Mouse (Mus musculus) frontal cortex, adult 2 months (tissue): ENCODE measurements at regions not wholly inside any gene's neighbourhood (a gene's known extent, or its start where the extent isn't known, plus 50 kb on each side); places are given as distances from the start of the nearest gene placed in this dataset.

Source experiments
- DNase-seq, 2 experiments: peaks; one replicate each; pipeline ENCODE4 v3.0.0; 2022; ENCODE audit warnings: low spot score in 1 of 2; ENCODE audit errors: extremely low spot score in 1 of 2

- no peak for DNase-seq
Observed at GRCm38 (mm10) chr5:112077097-112077496, 175.2 kb downstream of the Cryba4 start.

GRCm38 (mm10) chr5:112077840-112078600, 174.3 kb downstream of the Cryba4 start:
- DNase-seq = peak in 1 of 2 experiments; percentile 71

GRCm38 (mm10) chr5:112081006-112081405, 171.3 kb downstream of the Cryba4 start:
- DNase-seq = peak in 1 of 2 experiments; percentile 52

- peak in 1 of 2 experiments; percentile 41 for DNase-seq
Observed at GRCm38 (mm10) chr5:112091867-112092535, 160.3 kb downstream of the Cryba4 start.

- DNase-seq = peak; percentile 56 to 85
Observed at GRCm38 (mm10) chr5:112093905-112094571, 158.3 kb downstream of the Cryba4 start.

- DNase-seq = no peak
Observed at GRCm38 (mm10) chr5:112098469-112099085, 153.7 kb downstream of the Cryba4 start.

- no peak for DNase-seq
Observed at GRCm38 (mm10) chr5:112101739-112102590, 150.4 kb downstream of the Cryba4 start.

GRCm38 (mm10) chr5:112110306-112110969, 141.9 kb downstream of the Cryba4 start:
- DNase-seq = peak in 1 of 2 experiments; percentile 43

- no peak for DNase-seq
Observed at GRCm38 (mm10) chr5:112120766-112121165, 131.6 kb downstream of the Cryba4 start.

GRCm38 (mm10) chr5:112121554-112121953, 130.8 kb downstream of the Cryba4 start:
- DNase-seq = no peak

GRCm38 (mm10) chr5:112122581-112122980, 129.7 kb downstream of the Cryba4 start:
- DNase-seq = no peak

- no peak for DNase-seq
Observed at GRCm38 (mm10) chr5:112127171-112127570, 125.1 kb downstream of the Cryba4 start.

- DNase-seq = peak in 1 of 2 experiments; percentile 37
Observed at GRCm38 (mm10) chr5:112132746-112133145, 119.6 kb downstream of the Cryba4 start.

- peak; percentile 19 to 33 for DNase-seq
Observed at GRCm38 (mm10) chr5:112133688-112134573, 118.4 kb downstream of the Cryba4 start.

- DNase-seq = no peak
Observed at GRCm38 (mm10) chr5:112136646-112137045, 115.7 kb downstream of the Cryba4 start.

- no peak for DNase-seq
Observed at GRCm38 (mm10) chr5:112138246-112138645, 114.1 kb downstream of the Cryba4 start.

GRCm38 (mm10) chr5:112142731-112143130, 109.6 kb downstream of the Cryba4 start:
- peak; percentile 39 to 68 for DNase-seq

GRCm38 (mm10) chr5:112143993-112144621, 108.2 kb downstream of the Cryba4 start:
- DNase-seq = no peak
